Mouse (Mus musculus) layer of hippocampus, postnatal 25 days (tissue): ENCODE results near the gene Zfp385b. TPM values are rescaled to one million over a fixed set of nuclear protein-coding genes. Genes with fewer than 3 reads are reported as not detected.

Experiments
- DNase-seq, 2 experiments: peaks; one replicate each; pipeline ENCODE4 v3.0.0; 2022; ENCODE audit warnings: mixed read lengths in 2 of 2, low spot score in 1 of 2; ENCODE audit errors: extremely low spot score in 1 of 2
- total RNA-seq, 2 experiments: library from RNA; stranded (reverse); gene quantifications; 2 replicates each; pipeline ENCODE4 v1.2.3; 2021

Zfp385b gene
- total RNA-seq, 2 experiments from 2014 or later, result 47.4 to 49.1 TPM

GRCm38 (mm10) chr2:77713886-77714285, 105.6 kb downstream of the Zfp385b start:
- no peak for DNase-seq

DNA sequence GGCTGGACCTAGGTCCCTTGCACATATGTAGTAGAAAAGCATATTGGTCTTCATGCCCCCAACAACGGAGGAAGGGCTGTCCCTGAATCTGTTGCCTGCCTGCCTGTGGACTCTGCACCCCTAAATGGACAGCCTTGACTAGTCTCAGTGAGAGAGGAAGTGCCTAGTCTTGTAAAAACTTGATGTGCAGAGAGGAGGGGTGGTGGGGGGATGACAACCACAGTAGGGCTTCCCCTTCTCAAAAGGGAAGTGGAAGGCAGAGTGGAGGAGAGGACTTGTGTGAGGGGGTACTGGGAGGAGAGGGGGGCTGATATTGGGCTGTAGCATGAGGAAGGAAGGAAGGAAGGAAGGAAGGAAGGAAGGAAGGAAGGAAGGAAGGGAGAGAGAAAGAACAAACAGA, 107.7 kb downstream of the Zfp385b start:
- DNase-seq, result no peak

GRCm38 (mm10) chr2:77709206-77709794, 110.1 kb downstream of the Zfp385b start:
- no peak for DNase-seq

DNA sequence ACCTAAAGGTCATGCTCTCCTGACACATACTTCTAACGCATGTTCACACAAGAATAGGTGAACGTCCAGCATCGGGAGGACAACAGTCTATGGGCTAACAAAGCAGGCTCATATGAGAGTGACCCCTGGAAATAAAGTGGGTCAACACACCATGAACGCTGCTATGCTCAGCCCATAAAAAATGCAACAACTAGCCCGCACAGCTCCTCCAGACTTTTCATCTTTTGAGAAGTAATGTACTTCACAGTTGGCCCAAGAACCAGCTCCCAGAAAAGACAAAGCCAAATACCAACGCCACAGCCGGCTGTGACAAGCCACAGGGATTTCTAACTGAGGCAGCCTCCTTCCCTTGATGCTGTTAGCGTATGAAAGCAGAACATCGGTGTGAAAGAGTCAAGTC, 112.3 kb downstream of the Zfp385b start:
- no peak for DNase-seq

GRCm38 (mm10) chr2:77705476-77705875, 114.0 kb downstream of the Zfp385b start:
- no peak for DNase-seq

- peak; percentile 18 to 27 for DNase-seq
Measured at GRCm38 (mm10) chr2:77703080-77703479, 116.4 kb downstream of the Zfp385b start.

- no peak for DNase-seq
Measured at GRCm38 (mm10) chr2:77691174-77691573, 128.3 kb downstream of the Zfp385b start.

DNA sequence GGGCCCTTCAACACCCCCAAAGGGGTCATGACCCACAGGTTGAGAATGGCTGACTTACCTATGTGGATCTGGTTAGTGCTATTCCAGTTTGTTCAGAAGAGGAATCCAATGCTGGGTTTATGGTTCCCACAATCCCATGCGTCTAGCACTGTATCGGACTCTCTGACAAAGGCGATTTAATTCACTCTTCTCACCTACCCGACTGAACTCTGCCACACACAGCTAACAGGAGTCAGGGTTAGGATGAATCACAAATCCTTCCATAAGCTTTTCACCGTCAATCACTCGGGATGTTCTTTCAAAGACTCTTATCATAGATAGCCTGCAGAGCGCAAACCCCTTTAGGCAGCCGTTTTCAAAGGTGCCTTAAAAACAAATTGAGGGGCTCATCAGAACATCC, 129.1 kb downstream of the Zfp385b start:
- DNase-seq, result no peak

GRCm38 (mm10) chr2:77688651-77689050, 130.8 kb downstream of the Zfp385b start:
- no peak for DNase-seq

DNA sequence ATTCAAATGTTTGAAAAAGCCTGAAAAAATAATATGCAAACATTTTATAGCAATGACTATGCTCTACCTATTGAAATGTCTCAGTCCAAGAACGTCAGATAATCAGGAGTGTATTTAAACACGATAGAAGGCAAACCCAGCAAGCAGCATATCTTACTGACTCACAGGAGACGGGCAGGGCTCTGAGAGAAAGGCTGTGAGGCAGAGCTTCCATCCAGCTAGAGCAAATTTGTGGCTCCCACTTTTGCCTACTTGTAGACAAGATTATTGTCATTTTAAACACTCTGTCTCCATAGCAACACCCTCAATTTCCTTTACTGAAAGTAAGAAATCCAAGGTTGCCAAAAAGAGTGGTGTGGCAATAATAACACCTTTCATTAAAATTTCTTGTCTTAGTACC, 135.4 kb downstream of the Zfp385b start:
- DNase-seq, result no peak

GRCm38 (mm10) chr2:77682205-77682604, 137.2 kb downstream of the Zfp385b start:
- no peak for DNase-seq

DNA sequence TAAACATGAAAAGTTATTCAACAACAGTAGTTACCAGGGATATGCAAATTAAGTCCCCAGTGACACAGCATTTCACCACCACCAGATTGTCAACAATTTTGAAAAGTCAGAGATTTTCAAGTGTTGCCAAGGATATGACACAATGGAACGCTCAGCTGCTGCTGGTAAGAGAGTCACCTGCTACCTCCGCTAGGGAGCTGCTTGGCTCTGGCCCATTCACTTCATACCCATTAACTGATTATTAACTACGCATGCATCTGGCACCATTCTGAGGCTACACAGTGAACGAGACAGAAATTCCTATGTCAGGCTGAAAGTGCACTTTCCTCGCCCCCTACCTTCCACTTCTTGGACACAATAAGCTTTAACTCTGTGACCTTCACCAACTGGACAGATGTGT, 137.7 kb downstream of the Zfp385b start:
- no peak for DNase-seq

- no peak for DNase-seq
Measured at GRCm38 (mm10) chr2:77673770-77674169, 145.7 kb downstream of the Zfp385b start.

GRCm38 (mm10) chr2:77672215-77672905, 147.1 kb downstream of the Zfp385b start:
- no peak for DNase-seq

- DNase-seq, result no peak
Measured at GRCm38 (mm10) chr2:77662171-77662570, 157.3 kb downstream of the Zfp385b start.

DNA sequence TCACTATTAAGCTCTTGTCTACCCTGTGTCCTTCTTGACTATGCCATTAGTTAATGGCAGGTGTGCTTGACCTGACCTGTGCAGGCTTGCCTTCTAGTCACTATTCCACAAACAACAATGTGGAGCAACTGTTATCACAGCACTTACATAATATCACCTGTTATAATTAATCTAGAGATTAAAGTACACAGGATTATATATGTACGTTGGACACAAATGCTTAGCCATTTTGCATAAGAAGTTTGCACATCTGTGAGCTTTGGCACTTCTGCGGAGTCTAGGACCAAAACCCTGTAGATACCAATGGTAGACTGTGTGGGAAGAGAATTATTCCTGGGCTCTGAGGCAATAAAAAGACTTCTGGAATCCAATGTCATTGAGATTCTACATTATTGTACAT, 165.8 kb downstream of the Zfp385b start:
- DNase-seq, result no peak

GRCm38 (mm10) chr2:77641521-77642170, 177.8 kb downstream of the Zfp385b start:
- no peak for DNase-seq

GRCm38 (mm10) chr2:77639993-77640392, 179.4 kb downstream of the Zfp385b start:
- no peak for DNase-seq

DNA sequence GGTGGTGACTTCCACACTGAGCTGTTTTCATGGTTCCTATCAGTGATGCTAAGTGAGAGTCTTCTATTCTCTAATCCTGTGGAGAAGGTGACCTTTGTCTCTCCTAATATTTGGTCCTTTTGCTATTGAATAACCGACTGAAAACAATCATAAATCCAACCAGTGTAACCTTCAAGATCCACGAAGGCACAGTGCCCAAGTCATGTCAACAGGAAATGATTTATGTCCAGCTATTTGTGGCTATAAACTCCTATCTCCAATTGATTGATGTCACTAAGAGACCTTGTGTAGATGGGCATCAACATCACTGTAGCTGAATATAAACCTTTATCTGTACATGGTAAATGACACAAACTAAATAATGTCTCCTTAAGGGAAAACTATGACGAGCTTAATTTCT, 187.8 kb downstream of the Zfp385b start:
- DNase-seq, result no peak

DNA sequence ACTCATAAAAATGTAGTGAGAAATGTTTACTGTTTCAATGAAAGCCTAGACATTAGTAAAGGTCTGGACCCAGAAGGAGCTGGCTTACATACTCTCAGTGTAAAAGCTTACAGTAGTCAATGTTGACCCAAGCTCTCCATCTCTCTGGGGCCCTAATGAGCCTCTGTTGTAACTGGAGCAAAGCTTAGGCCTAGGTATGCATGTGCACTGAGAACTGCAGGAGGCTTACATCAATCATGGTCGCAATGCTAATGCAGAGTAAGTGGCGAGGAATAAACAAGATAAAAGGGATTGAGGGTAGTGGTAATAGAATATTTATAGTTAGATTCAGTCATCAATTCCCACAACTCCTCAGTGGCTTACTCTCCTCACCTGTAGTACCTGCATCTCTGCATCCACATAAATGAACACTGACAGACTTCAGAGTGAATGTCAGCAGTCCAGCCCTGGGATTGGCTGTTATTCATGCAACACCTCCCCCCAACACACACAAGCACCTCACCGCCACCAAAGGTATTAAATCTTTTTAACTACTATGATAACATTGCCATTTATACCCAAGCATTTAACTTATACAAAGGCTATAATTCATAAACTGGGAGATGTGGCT, 191.7 kb downstream of the Zfp385b start:
- no peak for DNase-seq

DNA sequence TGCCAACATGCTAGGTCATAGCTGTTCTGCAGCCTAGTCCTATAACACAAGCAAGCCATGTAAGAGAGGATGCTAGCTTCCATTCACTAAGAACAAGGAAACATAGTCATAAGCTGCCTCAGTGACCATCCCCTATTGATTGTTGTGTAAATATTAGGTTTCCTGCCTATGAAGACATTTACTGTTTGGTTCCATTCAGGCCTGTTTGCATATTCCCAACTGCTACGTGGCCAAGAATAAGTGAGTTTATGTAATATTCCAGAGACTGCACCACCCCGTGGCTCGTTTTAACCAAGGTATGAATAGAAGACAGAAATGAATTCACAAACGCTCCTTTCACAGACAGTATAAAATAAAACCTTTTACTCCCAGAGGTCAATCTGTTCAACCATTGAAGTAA, 200.8 kb downstream of the Zfp385b start:
- DNase-seq, result no peak
